Mouse (Mus musculus): ENCODE measurements around the gene Nr1h4. TPM values are rescaled to one million over a fixed set of nuclear protein-coding genes. Genes with fewer than 3 reads are reported as not detected.

Nr1h4 gene
- polyA plus RNA-seq, 1 experiment from 2014 or later: not detected

DNA sequence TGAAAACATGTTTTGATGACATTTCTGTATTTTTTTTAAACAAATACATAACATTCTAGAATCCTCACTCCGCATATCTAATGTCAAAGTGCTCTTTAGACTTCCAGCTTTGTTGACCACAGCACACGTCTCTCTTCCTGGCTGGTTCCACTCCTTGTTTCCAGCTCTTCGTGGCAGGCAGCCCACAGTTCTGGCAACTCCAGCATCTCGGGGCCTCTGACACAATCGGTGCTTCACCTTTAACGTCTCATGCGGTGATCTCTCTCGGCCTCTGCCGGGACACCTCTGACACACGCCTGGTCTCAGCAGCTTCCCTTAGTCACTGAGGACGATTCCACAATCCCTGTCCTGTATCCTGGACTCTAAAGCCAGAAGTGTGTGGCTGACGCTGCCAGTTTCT lies 95.4 kb downstream of the Nr1h4 start:
- Histone ChIP-seq H3K4me1 (ENCODE audit: control insufficient read depth, insufficient read depth, low read length) (peaks cover 10% of the 10 kb centered on the region), H3K9me3 (replicated peaks; ENCODE audit: control insufficient read depth, low read length, poor library complexity, severe bottlenecking) (no peaks in the 10 kb centered on the region), H3K4me3 (ENCODE audit: low read depth, low read length) (no peak overlapping the region), H3K36me3 (ENCODE audit: control insufficient read depth, insufficient read depth, low read length) (no peaks in the 10 kb centered on the region), H3K27ac (ENCODE audit: low read length) (no peak overlapping the region), H3K4me2 (ENCODE audit: low read length) (no peak overlapping the region), H3K9ac (ENCODE audit: low read depth, low read length) (no peak overlapping the region), H3K27me3 (ENCODE audit: control insufficient read depth, insufficient read depth, low read depth, low read length) (peaks cover 14% of the 10 kb centered on the region)
- no peak for ATAC-seq
- WGBS: 68% methylated on average over 12 of the region's 12 CpGs

DNA sequence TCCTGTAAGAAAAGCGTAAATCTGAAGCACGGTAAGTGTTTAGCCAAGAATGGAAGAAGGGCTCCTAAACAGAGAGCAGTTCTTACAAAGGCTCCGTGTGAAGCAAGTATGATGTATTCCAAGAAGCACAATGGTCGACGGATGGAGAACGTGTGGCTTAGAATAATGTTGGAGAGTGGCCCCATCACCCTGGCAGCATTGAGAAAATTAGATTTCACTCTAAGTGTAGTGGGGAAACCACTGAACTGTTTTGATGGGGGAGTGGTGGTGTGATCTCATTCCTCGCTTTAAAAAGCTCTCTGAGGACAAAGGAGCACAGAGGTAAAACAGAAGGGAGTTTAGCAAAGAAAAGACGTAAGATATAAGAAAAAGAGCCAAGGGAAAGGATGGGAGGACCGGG lies 95.9 kb downstream of the Nr1h4 start:
- peaks cover 6% of the 10 kb centered on the region; the same call in 1 of the 2 replicates for H3K4me1 ChIP-seq (ENCODE audit: control insufficient read depth, insufficient read depth, low read length)
- H3K9ac ChIP-seq (ENCODE audit: low read depth, low read length): no peak overlapping the region
- H3K4me2 ChIP-seq (ENCODE audit: low read length): no peak overlapping the region
- H3K4me3 ChIP-seq (ENCODE audit: low read depth, low read length): no peak overlapping the region
- H3K9me3 ChIP-seq (replicated peaks; ENCODE audit: control insufficient read depth, low read length, poor library complexity, severe bottlenecking): no peaks in the 10 kb centered on the region
- 35% methylated on average over 9 of the region's 9 CpGs for WGBS
- peaks cover 16% of the 10 kb centered on the region for H3K27me3 ChIP-seq (ENCODE audit: control insufficient read depth, insufficient read depth, low read depth, low read length)
- no peaks in the 10 kb centered on the region for H3K36me3 ChIP-seq (ENCODE audit: control insufficient read depth, insufficient read depth, low read length)
- no peak for ATAC-seq
- H3K27ac ChIP-seq (ENCODE audit: low read length): no peak overlapping the region

DNA sequence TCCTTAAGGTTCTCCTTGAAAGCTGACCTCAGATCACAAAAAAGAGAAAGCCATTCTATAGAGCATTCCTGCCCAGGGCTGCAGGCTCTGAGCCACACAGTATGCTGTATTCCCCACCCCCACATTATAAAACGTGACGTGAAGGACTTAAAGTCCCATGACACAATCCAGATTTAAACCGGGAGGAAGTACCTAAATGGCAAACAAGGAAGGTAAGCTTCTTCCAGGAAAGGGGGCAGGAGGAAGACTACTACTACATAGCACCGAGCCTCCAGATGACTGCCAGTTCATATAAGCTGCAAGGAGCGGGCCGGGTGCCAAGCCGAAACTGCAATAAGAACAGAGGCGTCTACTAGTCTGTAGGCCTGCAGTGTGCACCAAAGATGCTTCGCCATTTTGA lies 97.5 kb downstream of the Nr1h4 start:
- peaks cover 6% of the 10 kb centered on the region; the same call in 1 of the 2 replicates for H3K4me1 ChIP-seq (ENCODE audit: control insufficient read depth, insufficient read depth, low read length)
- no peaks in the 10 kb centered on the region for H3K36me3 ChIP-seq (ENCODE audit: control insufficient read depth, insufficient read depth, low read length)
- H3K9ac ChIP-seq (ENCODE audit: low read depth, low read length): no peak overlapping the region
- no peak for ATAC-seq
- no peak overlapping the region for H3K27ac ChIP-seq (ENCODE audit: low read length)
- 47% methylated on average over 9 of the region's 9 CpGs for WGBS
- H3K4me2 ChIP-seq (ENCODE audit: low read length): no peak overlapping the region
- no peaks in the 10 kb centered on the region for H3K9me3 ChIP-seq (replicated peaks; ENCODE audit: control insufficient read depth, low read length, poor library complexity, severe bottlenecking)
- H3K4me3 ChIP-seq (ENCODE audit: low read depth, low read length): no peak overlapping the region
- peaks cover 18% of the 10 kb centered on the region for H3K27me3 ChIP-seq (ENCODE audit: control insufficient read depth, insufficient read depth, low read depth, low read length)

DNA sequence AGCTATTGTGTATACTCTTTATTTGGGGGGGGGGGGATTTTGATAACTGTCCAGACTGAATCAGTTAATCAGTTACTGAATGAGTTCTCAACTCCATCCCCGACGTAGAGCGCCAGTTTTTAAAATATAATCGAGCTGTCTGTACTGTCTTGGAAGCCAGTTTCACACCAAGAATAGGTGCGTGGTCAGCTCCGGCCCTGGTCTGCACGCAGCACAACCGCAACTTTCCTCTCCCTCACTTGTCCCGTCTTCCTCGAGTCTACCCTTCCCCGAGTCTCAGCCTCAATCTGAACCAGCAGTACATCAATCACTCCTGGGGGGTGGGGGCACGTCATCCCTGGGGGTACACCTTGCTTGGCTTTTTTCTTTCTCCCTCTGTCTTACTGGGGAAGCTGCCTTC lies 98.0 kb downstream of the Nr1h4 start:
- Histone ChIP-seq H3K4me3 (ENCODE audit: low read depth, low read length) (no peak overlapping the region), H3K27ac (ENCODE audit: low read length) (no peak overlapping the region), H3K4me2 (ENCODE audit: low read length) (peak overlapping the region; percentile 48), H3K4me1 (ENCODE audit: control insufficient read depth, insufficient read depth, low read length) (peaks cover 6% of the 10 kb centered on the region; the same call in 1 of the 2 replicates), H3K9me3 (replicated peaks; ENCODE audit: control insufficient read depth, low read length, poor library complexity, severe bottlenecking) (no peaks in the 10 kb centered on the region), H3K27me3 (ENCODE audit: control insufficient read depth, insufficient read depth, low read depth, low read length) (peaks cover 17% of the 10 kb centered on the region), H3K9ac (ENCODE audit: low read depth, low read length) (no peak overlapping the region), H3K36me3 (ENCODE audit: control insufficient read depth, insufficient read depth, low read length) (no peaks in the 10 kb centered on the region)
- 32% methylated on average over 12 of the region's 12 CpGs for WGBS
- 0 out of 2 replicates have a peak, but pooled peaks have one; percentile 38 for ATAC-seq

DNA sequence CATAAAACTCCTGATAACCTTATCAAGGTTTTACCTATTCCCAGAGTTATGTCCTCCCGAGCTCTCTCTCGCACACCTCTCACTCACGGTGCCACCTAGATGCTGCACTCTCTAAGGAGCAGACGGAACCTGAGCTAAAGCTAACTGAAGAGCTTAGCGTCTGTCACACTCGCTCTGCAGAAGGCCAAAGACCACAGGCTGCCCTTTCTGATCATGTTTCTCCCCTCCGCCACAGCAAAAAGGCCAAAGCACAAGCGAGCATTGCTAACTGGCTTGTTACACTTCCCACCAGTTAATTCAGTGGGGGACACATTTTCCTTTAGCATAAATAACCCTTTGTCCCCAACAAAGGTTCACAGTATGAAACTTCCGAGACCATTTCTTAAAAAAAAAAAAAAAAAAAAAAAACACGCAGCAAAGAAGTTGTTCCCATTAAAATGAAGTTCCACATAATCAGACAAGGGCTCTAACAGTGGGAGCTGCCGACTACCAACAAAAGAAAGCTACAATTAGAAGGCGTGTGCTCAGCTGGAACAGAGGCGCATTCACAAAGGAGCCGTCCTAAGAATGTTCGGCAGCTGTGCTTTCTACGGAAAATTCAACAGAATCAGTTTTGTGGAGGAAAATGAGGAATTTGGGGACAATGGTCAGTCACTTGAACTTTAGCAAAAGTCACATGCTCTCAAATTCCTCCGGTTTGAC lies 98.7 kb downstream of the Nr1h4 start:
- WGBS: 8% methylated on average over 17 of the region's 17 CpGs
- peak; percentile 57; the same call in 1 of the 2 replicates for ATAC-seq
- Histone ChIP-seq H3K4me2 (ENCODE audit: low read length) (peak overlapping the region; percentile 48), H3K4me3 (ENCODE audit: low read depth, low read length) (no peak overlapping the region; the same call in 1 of the 2 replicates), H3K9ac (ENCODE audit: low read depth, low read length) (no peak overlapping the region), H3K27ac (ENCODE audit: low read length) (no peak overlapping the region), H3K9me3 (replicated peaks; ENCODE audit: control insufficient read depth, low read length, poor library complexity, severe bottlenecking) (no peaks in the 10 kb centered on the region), H3K4me1 (ENCODE audit: control insufficient read depth, insufficient read depth, low read length) (peaks cover 6% of the 10 kb centered on the region; the same call in 1 of the 2 replicates), H3K27me3 (ENCODE audit: control insufficient read depth, insufficient read depth, low read depth, low read length) (peaks cover 17% of the 10 kb centered on the region), H3K36me3 (ENCODE audit: control insufficient read depth, insufficient read depth, low read length) (no peaks in the 10 kb centered on the region)

DNA sequence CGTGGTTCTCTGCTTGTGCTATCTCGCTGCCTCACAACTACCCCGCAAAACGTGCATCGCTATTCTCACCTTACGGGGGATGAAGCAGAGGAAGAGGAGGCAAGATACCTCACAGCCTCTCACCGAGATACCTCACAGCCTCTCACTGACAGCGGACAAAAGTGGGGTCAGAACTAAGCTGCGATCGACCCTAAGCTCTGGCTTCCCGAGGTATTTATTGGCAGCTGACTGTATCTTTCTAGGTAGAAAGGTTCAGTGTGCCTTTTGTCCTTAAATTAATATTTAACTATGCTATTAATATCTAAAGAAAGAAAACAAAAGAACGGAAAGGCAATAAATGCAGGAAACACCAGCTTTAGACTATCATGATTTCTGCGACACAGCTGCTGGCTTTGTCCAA lies 100.6 kb downstream of the Nr1h4 start:
- 90% methylated on average over 13 of the region's 13 CpGs for whole genome bisulfite sequencing
- no peak for ATAC-seq
- no peak overlapping the region for H3K4me3 ChIP-seq (ENCODE audit: low read depth, low read length)
- H3K4me1 ChIP-seq (ENCODE audit: control insufficient read depth, insufficient read depth, low read length): peaks cover 6% of the 10 kb centered on the region; the same call in 1 of the 2 replicates
- no peak overlapping the region for H3K27ac ChIP-seq (ENCODE audit: low read length)
- H3K9me3 ChIP-seq (replicated peaks; ENCODE audit: control insufficient read depth, low read length, poor library complexity, severe bottlenecking): no peaks in the 10 kb centered on the region
- H3K27me3 ChIP-seq (ENCODE audit: control insufficient read depth, insufficient read depth, low read depth, low read length): peaks cover 11% of the 10 kb centered on the region
- H3K9ac ChIP-seq (ENCODE audit: low read depth, low read length): no peak overlapping the region
- H3K4me2 ChIP-seq (ENCODE audit: low read length): no peak overlapping the region
- H3K36me3 ChIP-seq (ENCODE audit: control insufficient read depth, insufficient read depth, low read length): no peaks in the 10 kb centered on the region

DNA sequence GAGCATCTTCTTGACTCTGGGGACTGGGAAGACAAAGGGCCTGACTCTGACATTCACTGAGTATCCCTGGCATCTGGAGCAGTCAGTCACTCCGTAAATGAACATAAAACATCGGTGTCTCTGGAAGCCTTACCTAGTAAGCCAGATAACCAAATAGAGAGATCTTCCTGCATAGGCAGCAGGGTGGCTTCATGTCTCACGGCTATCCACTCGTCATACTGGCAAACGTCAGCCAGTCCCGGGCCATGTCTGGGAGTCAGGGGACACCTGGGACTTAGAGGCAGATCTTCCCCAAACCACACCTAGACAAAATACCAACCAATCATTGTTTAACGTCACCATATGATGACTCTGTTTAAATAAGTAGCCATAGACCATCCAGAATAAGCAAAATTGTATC lies 102.6 kb downstream of the Nr1h4 start:
- Histone ChIP-seq H3K27ac (ENCODE audit: low read length) (no peak overlapping the region), H3K9ac (ENCODE audit: low read depth, low read length) (no peak overlapping the region), H3K9me3 (replicated peaks; ENCODE audit: control insufficient read depth, low read length, poor library complexity, severe bottlenecking) (no peaks in the 10 kb centered on the region), H3K27me3 (ENCODE audit: control insufficient read depth, insufficient read depth, low read depth, low read length) (peaks cover 6% of the 10 kb centered on the region; the same call in 1 of the 2 replicates), H3K4me1 (ENCODE audit: control insufficient read depth, insufficient read depth, low read length) (peaks cover 6% of the 10 kb centered on the region; the same call in 1 of the 2 replicates), H3K4me3 (ENCODE audit: low read depth, low read length) (no peak overlapping the region), H3K36me3 (ENCODE audit: control insufficient read depth, insufficient read depth, low read length) (no peaks in the 10 kb centered on the region), H3K4me2 (ENCODE audit: low read length) (no peak overlapping the region)
- 93% methylated on average over 7 of the region's 7 CpGs for WGBS
- no peak for ATAC-seq

DNA sequence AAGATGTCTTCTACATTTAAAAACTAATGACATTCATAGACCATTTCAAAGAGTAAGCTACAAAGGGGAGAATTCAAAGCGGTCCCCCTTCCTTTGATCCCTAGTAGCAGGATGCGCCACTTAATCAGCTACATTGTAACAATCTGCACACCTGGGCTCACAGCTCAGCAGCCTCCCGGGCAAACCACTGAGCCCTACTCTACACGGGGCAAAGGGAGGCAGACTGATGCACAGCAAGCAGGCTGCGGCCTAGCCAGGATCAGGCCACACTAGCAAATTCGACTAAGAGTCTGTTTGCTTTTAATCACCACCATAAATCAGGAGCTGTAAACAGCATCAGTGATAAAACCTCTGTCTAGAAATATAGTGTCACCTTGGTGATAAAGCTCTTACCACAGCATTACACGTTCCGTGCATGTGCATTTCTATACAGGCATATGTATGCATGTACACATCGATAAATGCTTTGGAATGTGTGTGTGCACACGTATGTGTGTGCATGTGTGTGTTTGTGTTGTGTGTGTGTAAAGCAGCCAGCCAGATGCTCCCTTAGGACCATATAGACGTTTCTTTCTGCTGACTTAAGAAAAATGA lies 108.5 kb downstream of the Nr1h4 start:
- ATAC-seq: peak; percentile 85; the same call in 1 of the 2 replicates
- Histone ChIP-seq H3K4me3 (ENCODE audit: low read depth, low read length) (no peak overlapping the region), H3K4me1 (ENCODE audit: control insufficient read depth, insufficient read depth, low read length) (no peaks in the 10 kb centered on the region), H3K9me3 (replicated peaks; ENCODE audit: control insufficient read depth, low read length, poor library complexity, severe bottlenecking) (no peaks in the 10 kb centered on the region), H3K27me3 (ENCODE audit: control insufficient read depth, insufficient read depth, low read depth, low read length) (no peaks in the 10 kb centered on the region), H3K4me2 (ENCODE audit: low read length) (no peak overlapping the region), H3K36me3 (ENCODE audit: control insufficient read depth, insufficient read depth, low read length) (no peaks in the 10 kb centered on the region), H3K9ac (ENCODE audit: low read depth, low read length) (no peak overlapping the region), H3K27ac (ENCODE audit: low read length) (no peak overlapping the region)
- WGBS: 77% methylated on average over 11 of the region's 11 CpGs

DNA sequence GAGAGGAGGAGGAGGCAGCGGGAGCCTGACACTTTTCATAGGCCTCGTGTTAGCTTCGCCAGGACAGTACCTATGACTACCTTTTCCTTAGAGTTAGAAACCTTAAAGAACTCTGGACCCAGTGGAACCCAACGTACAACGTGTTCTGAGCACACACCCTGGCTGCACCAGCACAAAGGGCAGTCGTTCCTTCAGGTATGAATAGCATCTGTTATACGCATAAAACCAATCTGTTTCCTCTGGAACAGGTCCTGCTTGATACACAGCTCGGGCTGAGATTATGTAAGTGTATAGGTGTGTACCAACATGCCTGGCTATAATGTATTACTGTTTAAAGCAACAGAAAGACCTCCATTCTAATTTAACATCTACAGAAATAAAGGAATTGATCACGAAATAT lies 109.2 kb downstream of the Nr1h4 start:
- Histone ChIP-seq H3K27me3 (ENCODE audit: control insufficient read depth, insufficient read depth, low read depth, low read length) (no peaks in the 10 kb centered on the region), H3K4me2 (ENCODE audit: low read length) (no peak overlapping the region), H3K27ac (ENCODE audit: low read length) (no peak overlapping the region), H3K4me1 (ENCODE audit: control insufficient read depth, insufficient read depth, low read length) (no peaks in the 10 kb centered on the region), H3K4me3 (ENCODE audit: low read depth, low read length) (no peak overlapping the region), H3K9ac (ENCODE audit: low read depth, low read length) (no peak overlapping the region), H3K36me3 (ENCODE audit: control insufficient read depth, insufficient read depth, low read length) (no peaks in the 10 kb centered on the region), H3K9me3 (replicated peaks; ENCODE audit: control insufficient read depth, low read length, poor library complexity, severe bottlenecking) (no peaks in the 10 kb centered on the region)
- 93% methylated on average over 9 of the region's 9 CpGs for WGBS
- no peak for ATAC-seq

Measured in midbrain, embryonic 16.5 days (tissue).